17 mouse cellular contexts compared by ENCODE assay signal in the genomic region with DNA sequence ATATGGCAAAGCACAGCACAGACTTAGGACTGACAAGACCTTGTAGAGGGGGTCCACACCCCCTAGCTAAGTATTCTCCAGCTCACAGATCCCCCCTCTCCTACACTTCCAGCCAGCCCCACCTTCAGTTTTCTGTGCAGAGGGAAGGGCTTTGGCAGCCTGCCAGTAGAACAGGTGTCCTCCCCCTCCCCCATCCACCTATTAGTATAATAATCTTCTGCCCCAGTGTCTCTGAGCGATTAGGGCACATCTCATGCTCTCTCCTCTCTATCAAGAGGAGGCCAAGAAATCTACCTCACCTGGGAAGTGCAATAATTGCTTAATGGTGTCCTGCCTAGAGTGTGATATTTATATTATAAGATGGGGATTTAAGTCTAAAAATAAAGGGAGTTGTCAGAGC.
"Had no signal": no experiment of that assay in that cellular context is flagged by ENCODE, and none has a peak within 500 bp of the region (broad histone marks: within the 10 kb centered on the region; RNA-seq: fewer than 3 reads in every experiment).

No protein-coding gene starts in this region.

- H3K9ac ChIP-seq: kidney, embryonic 15.5 days; limb, embryonic 12.5 days; liver, embryonic 13.5 days; liver, postnatal 0 days; lung, embryonic 15.5 days; neural tube, embryonic 12.5 days had no signal

- H3K9me3 ChIP-seq: kidney, embryonic 15.5 days; limb, embryonic 12.5 days; liver, embryonic 13.5 days; lung, embryonic 15.5 days; megakaryocyte, embryonic 14.5 days; neural tube, embryonic 12.5 days had no signal

- H3K4me2 ChIP-seq: kidney, embryonic 15.5 days; limb, embryonic 12.5 days; liver, embryonic 13.5 days; lung, embryonic 15.5 days; midbrain, embryonic 11.5 days; neural tube, embryonic 12.5 days had no signal

- H3K27ac ChIP-seq: kidney, embryonic 15.5 days; limb, embryonic 12.5 days; liver, embryonic 13.5 days; lung, embryonic 15.5 days; macrophage; neural tube, embryonic 12.5 days had no signal

- ATAC-seq: liver, postnatal 0 days had no signal

- DNase-seq: kidney, adult 2 months; kidney, postnatal 14 days; liver; liver, embryonic 13.5 days; liver, postnatal 0 days; lung, postnatal 14 days; right cerebral cortex, postnatal 4 days; spleen, adult 18-20 months; thymus, adult 18-20 months; thymus, postnatal 14 days had no signal

- H3K27me3 ChIP-seq: kidney, embryonic 15.5 days; limb, embryonic 12.5 days; liver, embryonic 13.5 days; lung, embryonic 15.5 days; neural tube, embryonic 12.5 days had no signal

- H3K4me3 ChIP-seq: kidney, embryonic 15.5 days; limb, embryonic 12.5 days; liver, embryonic 13.5 days; lung, embryonic 15.5 days; megakaryocyte, embryonic 14.5 days; neural tube, embryonic 12.5 days had no signal

- H3K4me1 ChIP-seq: kidney, embryonic 15.5 days; liver, embryonic 13.5 days; lung, embryonic 15.5 days; megakaryocyte, embryonic 14.5 days; neural tube, embryonic 12.5 days had no signal

- H3K36me3 ChIP-seq: kidney, embryonic 15.5 days; limb, embryonic 12.5 days; liver, embryonic 13.5 days; lung, embryonic 15.5 days; neural tube, embryonic 12.5 days had no signal
